Comparison of ENCODE assay signal across 8 mouse cellular contexts in the genomic region with DNA sequence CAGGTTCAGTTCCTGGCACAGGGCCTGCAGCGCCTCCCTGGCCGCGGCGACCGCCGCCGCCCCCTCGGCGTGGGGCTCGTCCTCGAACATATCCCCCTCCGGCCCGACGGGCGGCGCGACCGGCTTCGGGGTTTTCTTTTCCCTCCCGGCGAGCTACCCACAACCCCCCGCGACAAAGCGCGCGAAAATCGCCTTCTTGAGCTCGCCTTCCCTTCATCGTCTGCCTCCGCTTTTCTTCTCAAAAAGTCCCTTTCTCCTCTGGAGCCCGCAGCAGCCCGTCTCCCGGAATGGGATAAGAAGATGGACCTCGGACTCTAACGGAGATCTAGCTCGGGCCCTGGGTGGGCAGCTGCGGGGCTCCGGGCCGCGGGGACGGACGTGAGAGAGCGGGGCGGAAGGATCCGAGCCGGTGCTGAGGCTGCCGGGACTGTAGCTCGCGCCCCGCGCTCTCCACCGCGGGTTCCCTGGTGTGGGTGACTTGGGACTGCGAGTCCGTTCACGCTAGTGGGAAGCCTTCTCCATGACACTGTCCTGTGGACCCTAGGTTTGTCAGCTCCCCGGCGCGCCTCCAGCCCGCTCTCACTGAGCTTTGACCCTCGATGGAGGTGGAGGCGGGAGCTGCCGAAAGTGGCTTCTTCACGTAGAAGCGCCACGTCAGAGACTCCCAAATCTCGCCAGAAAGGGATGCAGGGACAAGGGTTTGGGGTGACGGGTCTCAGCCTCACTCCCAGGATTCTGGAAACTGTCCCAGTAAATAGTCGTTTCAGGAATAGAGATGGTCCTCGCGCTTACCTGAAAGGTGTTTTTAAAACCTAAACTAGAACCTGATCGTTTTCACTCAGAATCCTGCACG. TPM values are rescaled to one million over a fixed set of nuclear protein-coding genes. Genes with fewer than 3 reads are reported as not detected.
DNase-seq lines count a peak whose midpoint lies in the region; ATAC-seq and TF ChIP-seq lines count a peak whose summit lies in the region.

A gene (minus strand): TSS at position 169 of the 853 bp plus-strand sequence.

- no peak for TF ChIP-seq CTCF in bone marrow macrophage, adult 2 months (IDR thresholded peaks at IDR 0.05; ENCODE audit: low read depth, low read length)
- no peak for TF ChIP-seq CTCF in embryonic fibroblast, embryonic 13.5 days (IDR thresholded peaks at IDR 0.05; ENCODE audit: borderline replicate concordance, insufficient read depth, low read length)
- TF ChIP-seq CTCF in liver, adult 2 months (IDR thresholded peaks at IDR 0.05; ENCODE audit: low read depth, low read length), result 0 out of 2 replicates have a peak, but pooled peaks have one; percentile 3

- whole genome bisulfite sequencing in heart, embryonic 11.5 days (ENCODE audit: insufficient replicate concordance), result 1% methylated on average over 72 of the region's 73 CpGs
- 1% methylated on average over 70 of the region's 73 CpGs for WGBS in kidney, embryonic 16.5 days
- 2% methylated on average over 73 of the region's 73 CpGs for WGBS in liver, adult 2 months

- H3K27ac ChIP-seq in bone marrow macrophage, adult 2 months (ENCODE audit: insufficient read depth, low read depth, low read length), result peak within 1 kb of the TSS; percentile 75
- peak within 1 kb of the TSS; percentile 73 for H3K27ac ChIP-seq in embryonic fibroblast, embryonic 13.5 days (ENCODE audit: insufficient read depth, low read length)
- peak within 1 kb of the TSS; percentile 94 for H3K27ac ChIP-seq in heart, embryonic 11.5 days (ENCODE audit: low read depth, low read length)
- H3K27ac ChIP-seq in kidney, embryonic 16.5 days (ENCODE audit: low read length), result peak within 1 kb of the TSS; percentile 99
- peak within 1 kb of the TSS; percentile 48 for H3K27ac ChIP-seq in liver, adult 2 months (replicated peaks; ENCODE audit: insufficient read depth, low read depth, low read length)

- H3K4me3 ChIP-seq in bone marrow macrophage, adult 2 months (ENCODE audit: insufficient read depth, low read length), result peak within 1 kb of the TSS; percentile 89
- H3K4me3 ChIP-seq in embryonic fibroblast, embryonic 13.5 days (ENCODE audit: insufficient read depth, low read length), result peak within 1 kb of the TSS; percentile 65
- peak within 1 kb of the TSS; percentile 78 for H3K4me3 ChIP-seq in heart, embryonic 11.5 days (ENCODE audit: low read depth, low read length)
- peak within 1 kb of the TSS; percentile 77 for H3K4me3 ChIP-seq in kidney, embryonic 16.5 days (ENCODE audit: low read length)
- peak within 1 kb of the TSS; percentile 72 for H3K4me3 ChIP-seq in liver, adult 2 months (ENCODE audit: insufficient read depth, low read depth, low read length)
- peak within 1 kb of the TSS; percentile 76 for H3K4me3 ChIP-seq in myocyte

- no peaks in the 10 kb centered on the region for H3K9me3 ChIP-seq in heart, embryonic 11.5 days (replicated peaks; ENCODE audit: control insufficient read depth, low read length)
- H3K9me3 ChIP-seq in kidney, embryonic 16.5 days (ENCODE audit: low read length), result no peaks in the 10 kb centered on the region

- peak within 1 kb of the TSS; percentile 83 for H3K4me2 ChIP-seq in heart, embryonic 11.5 days
- H3K4me2 ChIP-seq in kidney, embryonic 16.5 days (replicated peaks; ENCODE audit: low read depth, low read length), result peak within 1 kb of the TSS; percentile 75
- peak within 1 kb of the TSS; percentile 86 for H3K4me2 ChIP-seq in myocyte (ENCODE audit: low read depth)

- 0 out of 2 replicates have a peak, but pooled peaks have one; percentile 1 for TF ChIP-seq POLR2A in bone marrow macrophage, adult 2 months (IDR thresholded peaks at IDR 0.05; ENCODE audit: borderline replicate concordance, low read depth, low read length)
- TF ChIP-seq POLR2A in embryonic fibroblast, embryonic 13.5 days (IDR thresholded peaks at IDR 0.05; ENCODE audit: low read depth, low read length), result peak; percentile 93
- no peak for TF ChIP-seq POLR2A in liver, adult 2 months (IDR thresholded peaks at IDR 0.05; ENCODE audit: extremely low read depth, insufficient read depth, low read length)
- peak; percentile 91 for TF ChIP-seq POLR2A in myocyte (IDR thresholded peaks at IDR 0.05; ENCODE audit: insufficient read length, low read depth)

- H3ac ChIP-seq in myocyte (ENCODE audit: control insufficient read depth, insufficient read length), result peak within 1 kb of the TSS; percentile 61

- peak; percentile 99 for DNase-seq in A20 (ENCODE audit: low read depth, low spot score)
- peak; percentile 66 for DNase-seq in liver, adult 2 months (ENCODE audit: extremely low read depth, low read depth, low spot score)
- peak; percentile 92 for DNase-seq in splenic B cell, adult 2 months (ENCODE audit: low read depth, low spot score)

- peaks cover 10% of the 10 kb centered on the region for H3K4me1 ChIP-seq in bone marrow macrophage, adult 2 months (ENCODE audit: control insufficient read depth, insufficient read depth, low read length)
- no peaks in the 10 kb centered on the region for H3K4me1 ChIP-seq in embryonic fibroblast, embryonic 13.5 days (ENCODE audit: control insufficient read depth, insufficient read depth, low read length)
- no peaks in the 10 kb centered on the region for H3K4me1 ChIP-seq in heart, embryonic 11.5 days (ENCODE audit: control insufficient read depth, insufficient read depth, low read length)
- H3K4me1 ChIP-seq in kidney, embryonic 16.5 days (ENCODE audit: insufficient read depth, low read length), result peaks cover 19% of the 10 kb centered on the region
- peaks cover 3% of the 10 kb centered on the region; the same call in 1 of the 2 replicates for H3K4me1 ChIP-seq in liver, adult 2 months (ENCODE audit: control insufficient read depth, insufficient read depth, low read length)

- H3K27me3 ChIP-seq in heart, embryonic 11.5 days (ENCODE audit: control insufficient read depth, insufficient read depth, low read length), result no peaks in the 10 kb centered on the region
- H3K27me3 ChIP-seq in kidney, embryonic 16.5 days (ENCODE audit: insufficient read depth, low read length), result no peaks in the 10 kb centered on the region
- no peaks in the 10 kb centered on the region for H3K27me3 ChIP-seq in liver, adult 2 months (ENCODE audit: control insufficient read depth, insufficient read depth, low read length)
- H3K27me3 ChIP-seq in myocyte (ENCODE audit: control insufficient read depth, insufficient read depth, insufficient read length), result no peaks in the 10 kb centered on the region
- no peaks in the 10 kb centered on the region for H3K27me3 ChIP-seq in splenic B cell, adult 2 months (ENCODE audit: control insufficient read depth, insufficient read depth, low read length, poor library complexity, severe bottlenecking)

- H3K9ac ChIP-seq in heart, embryonic 11.5 days (ENCODE audit: low read depth, low read length), result peak within 1 kb of the TSS; percentile 99
- peak within 1 kb of the TSS; percentile 99 for H3K9ac ChIP-seq in kidney, embryonic 16.5 days (replicated peaks; ENCODE audit: low read length)
- peak within 1 kb of the TSS; percentile 76 for H3K9ac ChIP-seq in liver, adult 2 months (ENCODE audit: low read depth, low read length)

- no peaks in the 10 kb centered on the region for H3K36me3 ChIP-seq in heart, embryonic 11.5 days (ENCODE audit: control insufficient read depth, insufficient read depth, low read length)
- 0 out of 2 replicates have a peak, but pooled peaks cover 2% of the 10 kb centered on the region for H3K36me3 ChIP-seq in kidney, embryonic 16.5 days (ENCODE audit: insufficient read depth, low read length)
- no peaks in the 10 kb centered on the region for H3K36me3 ChIP-seq in liver, adult 2 months (ENCODE audit: control insufficient read depth, insufficient read depth, low read length)
- H3K36me3 ChIP-seq in myocyte (ENCODE audit: control insufficient read depth, insufficient read depth), result no peaks in the 10 kb centered on the region
- no peaks in the 10 kb centered on the region for H3K36me3 ChIP-seq in splenic B cell, adult 2 months (ENCODE audit: control insufficient read depth, insufficient read depth, low read length, poor library complexity, severe bottlenecking)

- peak; percentile 79 for ATAC-seq in heart, embryonic 11.5 days (replicated peaks; ENCODE audit: insufficient number of reproducible peaks, low FRiP score, low TSS enrichment)
- ATAC-seq in kidney, embryonic 16.5 days (ENCODE audit: low FRiP score, low TSS enrichment), result peak; percentile 86

- no peaks in the 10 kb centered on the region for H3K79me2 ChIP-seq in liver, adult 2 months (ENCODE audit: control insufficient read depth, insufficient read depth, low read length)
- H3K79me2 ChIP-seq in myocyte (ENCODE audit: control insufficient read depth, insufficient read depth), result peaks cover 9% of the 10 kb centered on the region

TF ChIP-seq in myocyte, 11 proteins besides CTCF, POLR2A, EP300 and RAD21:
- TF ChIP-seq MYOG (IDR thresholded peaks at IDR 0.05; ENCODE audit: control insufficient read depth in 1 of 3, insufficient read depth in 1 of 3, insufficient read length in 2 of 3, low read depth in 2 of 3), result no peak
- TF ChIP-seq E2F4 (IDR thresholded peaks at IDR 0.05; ENCODE audit: insufficient read depth), result peak; percentile 94
- TF ChIP-seq MAX (IDR thresholded peaks at IDR 0.05; ENCODE audit: low read depth), result no peak
- TF ChIP-seq SRF (IDR thresholded peaks at IDR 0.05; ENCODE audit: control insufficient read depth, insufficient read length, low read depth), result no peak
- TF ChIP-seq USF1 (IDR thresholded peaks at IDR 0.05; ENCODE audit: low read depth), result no peak
- TF ChIP-seq MYOD1 (IDR thresholded peaks at IDR 0.05; ENCODE audit: control insufficient read depth in 1 of 3, insufficient read length in 2 of 3, low read depth in 2 of 3), result no peak
- TF ChIP-seq TCF12 (IDR thresholded peaks at IDR 0.05; ENCODE audit: insufficient read depth, poor library complexity, severe bottlenecking), result no peak
- no peak for TF ChIP-seq CEBPB (IDR thresholded peaks at IDR 0.05; ENCODE audit: insufficient read depth, poor library complexity, severe bottlenecking)
- peak; percentile 95 for TF ChIP-seq POLR2AphosphoS2 (IDR thresholded peaks at IDR 0.05; ENCODE audit: insufficient read length, low read depth)
- no peak for TF ChIP-seq TCF3 (IDR thresholded peaks at IDR 0.05; ENCODE audit: insufficient read length, low read depth)
- TF ChIP-seq REST (IDR thresholded peaks at IDR 0.05; ENCODE audit: insufficient read depth, insufficient read length), result peak; percentile 9

RNA-seq across cellular contexts. Expression of the gene that starts here (rescaled TPM):
- 22.8 and 26.6 TPM in 2 replicates for polyA plus RNA-seq in bone marrow macrophage, adult 2 months (2012; ENCODE audit: insufficient read depth, insufficient read length, missing spikeins)
- polyA plus RNA-seq in embryonic fibroblast, embryonic 13.5 days (2011; ENCODE audit: insufficient read length, low read depth, missing spikeins), result 19.9 and 24.0 TPM in 2 replicates
- 21.0 and 22.6 TPM in 2 replicates for polyA plus RNA-seq in heart, embryonic 11.5 days (2014; fragmentation: Nextera tagmentation; extraction: Ambion mirVana)
- 22.3 and 23.5 TPM in 2 replicates for polyA plus RNA-seq in kidney, embryonic 16.5 days (2015; fragmentation: Nextera tagmentation; extraction: Ambion mirVana)
- 2.3 and 3.0 TPM in 2 replicates for total RNA-seq in liver, adult 2 months (2014; rRNA removed)
- 0.62 and 0.77 TPM in 2 replicates for polyA plus RNA-seq in liver, adult 2 months (2012; rRNA removed)
- 4.1 TPM for polyA plus RNA-seq in myocyte (2012; fragmentation: generic; extraction: Trizol)

Comparison
In these comparisons a context has a peak if more than half of its experiments do, and no peak if none do; other contexts are left out.
1. Peak in every context shown above with its lines: DNase-seq, ATAC-seq, H3K4me3 ChIP-seq and H3K27ac ChIP-seq.
2. H3K27ac ChIP-seq: peak in every context shown above with its lines; median percentile 99 in kidney, embryonic 16.5 days; 94 in heart, embryonic 11.5 days; 75 in bone marrow macrophage, adult 2 months; 73 in embryonic fibroblast, embryonic 13.5 days; 48 in liver, adult 2 months.